Mouse (Mus musculus): ENCODE data around the gene Wdr63.

The Wdr63 gene

GRCm38 (mm10) chr3:146122125-146122420 lies 14.1 kb upstream of the Wdr63 start:
- no peak for DNase-seq (ENCODE audit: low read depth, low spot score)

GRCm38 (mm10) chr3:146121310-146122124 lies 13.6 kb upstream of the Wdr63 start:
- DNase-seq (ENCODE audit: low read depth, low spot score) = no peak

- DNase-seq (ENCODE audit: low read depth, low spot score) = no peak
Measured at GRCm38 (mm10) chr3:146117997-146118457, 10.1 kb upstream of the Wdr63 start.

GRCm38 (mm10) chr3:146117258-146117996 lies 9.5 kb upstream of the Wdr63 start, which contains the start of gene Mcoln3:
TSS of gene Mcoln3 (plus strand) at chr3:146117450.
- no peak for DNase-seq (ENCODE audit: low read depth, low spot score)

- DNase-seq (ENCODE audit: low read depth, low spot score) = no peak
Measured at GRCm38 (mm10) chr3:146110916-146111315, 3.0 kb upstream of the Wdr63 start.

- DNase-seq (ENCODE audit: low read depth, low spot score) = no peak
Measured at GRCm38 (mm10) chr3:146110358-146110757, 2.4 kb upstream of the Wdr63 start.

GRCm38 (mm10) chr3:146108945-146109344 lies 1.0 kb upstream of the Wdr63 start:
- no peak for DNase-seq (ENCODE audit: low read depth, low spot score)

GRCm38 (mm10) chr3:146107116-146107849 lies 647 bp downstream of the Wdr63 start:
- DNase-seq (ENCODE audit: low read depth, low spot score) = peak; percentile 3

- no peak for DNase-seq (ENCODE audit: low read depth, low spot score)
Measured at GRCm38 (mm10) chr3:146102049-146102448, 5.9 kb downstream of the Wdr63 start.

- no peak for DNase-seq (ENCODE audit: low read depth, low spot score)
Measured at GRCm38 (mm10) chr3:146099925-146100324, 8.0 kb downstream of the Wdr63 start.

- DNase-seq (ENCODE audit: low read depth, low spot score) = no peak
Measured at GRCm38 (mm10) chr3:146097861-146098260, 10.1 kb downstream of the Wdr63 start.

GRCm38 (mm10) chr3:146096986-146097385 lies 10.9 kb downstream of the Wdr63 start:
- DNase-seq (ENCODE audit: low read depth, low spot score) = no peak

- DNase-seq (ENCODE audit: low read depth, low spot score) = no peak
Measured at GRCm38 (mm10) chr3:146095066-146095465, 12.9 kb downstream of the Wdr63 start.

- DNase-seq (ENCODE audit: low read depth, low spot score) = no peak
Measured at GRCm38 (mm10) chr3:146090988-146091657, 16.8 kb downstream of the Wdr63 start.

- no peak for DNase-seq (ENCODE audit: low read depth, low spot score)
Measured at GRCm38 (mm10) chr3:146080241-146080640, 27.7 kb downstream of the Wdr63 start.

GRCm38 (mm10) chr3:146072780-146073179 lies 35.1 kb downstream of the Wdr63 start:
- DNase-seq (ENCODE audit: low read depth, low spot score) = no peak

GRCm38 (mm10) chr3:146069276-146069675 lies 38.7 kb downstream of the Wdr63 start:
- no peak for DNase-seq (ENCODE audit: low read depth, low spot score)

- DNase-seq (ENCODE audit: low read depth, low spot score) = no peak
Measured at GRCm38 (mm10) chr3:146063146-146063545, 44.8 kb downstream of the Wdr63 start.

- no peak for DNase-seq (ENCODE audit: low read depth, low spot score)
Measured at GRCm38 (mm10) chr3:146059356-146059926, 48.5 kb downstream of the Wdr63 start.

GRCm38 (mm10) chr3:146058263-146058662 lies 49.7 kb downstream of the Wdr63 start:
- peak; percentile 32 for DNase-seq (ENCODE audit: low read depth, low spot score)

GRCm38 (mm10) chr3:146057131-146057530 lies 50.8 kb downstream of the Wdr63 start:
- no peak for DNase-seq (ENCODE audit: low read depth, low spot score)

Data from retina, adult 2 months (tissue).